ENCODE assay signal across 18 mouse cellular contexts in the genomic region with DNA sequence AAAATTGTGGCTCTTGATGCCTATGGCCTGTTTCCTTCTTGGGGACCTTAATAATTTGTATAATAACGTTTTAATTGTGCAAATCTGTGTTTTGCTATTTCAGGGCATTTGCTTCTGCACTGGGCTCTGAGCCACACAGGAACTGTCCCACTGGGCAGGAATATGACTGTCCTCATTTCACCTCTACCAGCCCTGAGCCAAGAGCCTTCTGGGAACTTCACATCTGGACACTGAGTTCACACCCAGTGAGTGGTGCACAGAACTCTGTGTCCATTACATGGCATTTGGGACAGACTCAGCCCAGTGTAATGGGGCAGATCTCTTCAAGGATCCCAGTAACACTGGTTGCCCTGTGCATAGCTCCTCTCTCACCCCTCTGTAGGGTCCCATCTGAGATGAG. TPM values are rescaled to one million over a fixed set of nuclear protein-coding genes. Genes with fewer than 3 reads are reported as not detected.
DNase-seq lines count a peak whose midpoint lies in the region; ATAC-seq and TF ChIP-seq lines count a peak whose summit lies in the region.
"Had no signal": no experiment of that assay in that cellular context is flagged by ENCODE, and none has a peak within 500 bp of the region (broad histone marks: within the 10 kb centered on the region; RNA-seq: fewer than 3 reads in every experiment).

No protein-coding gene starts in this region.

- TF ChIP-seq POLR2A in liver, adult 2 months (IDR thresholded peaks at IDR 0.05; ENCODE audit: extremely low read depth, insufficient read depth, low read length) = no peak

- 0 out of 2 replicates have a peak, but pooled peaks cover 4% of the 10 kb centered on the region for H3K36me3 ChIP-seq in heart, embryonic 10.5 days
- H3K36me3 ChIP-seq in liver, adult 2 months (ENCODE audit: control insufficient read depth, insufficient read depth, low read length) = no peaks in the 10 kb centered on the region
- no peaks in the 10 kb centered on the region for H3K36me3 ChIP-seq in liver, postnatal 0 days (replicated peaks; ENCODE audit: insufficient read depth, low read length)
- H3K36me3 ChIP-seq: intestine, embryonic 15.5 days had no signal

- no peak for ATAC-seq in liver, postnatal 0 days
- ATAC-seq: forebrain, embryonic 13.5 days; midbrain, embryonic 13.5 days had no signal

- no peak for TF ChIP-seq CTCF in liver, adult 2 months (IDR thresholded peaks at IDR 0.05; ENCODE audit: low read depth, low read length)
- TF ChIP-seq CTCF in liver, postnatal 0 days (IDR thresholded peaks at IDR 0.05; ENCODE audit: low read depth) = no peak

- no peaks in the 10 kb centered on the region for H3K9me3 ChIP-seq in heart, embryonic 10.5 days
- no peaks in the 10 kb centered on the region for H3K9me3 ChIP-seq in liver, postnatal 0 days (ENCODE audit: low read length)
- H3K9me3 ChIP-seq: forebrain, embryonic 13.5 days; intestine, embryonic 15.5 days had no signal

- no peaks in the 10 kb centered on the region for H3K4me1 ChIP-seq in heart, embryonic 10.5 days
- peaks cover 5% of the 10 kb centered on the region for H3K4me1 ChIP-seq in liver, adult 2 months (ENCODE audit: control insufficient read depth, insufficient read depth, low read length)
- no peaks in the 10 kb centered on the region for H3K4me1 ChIP-seq in liver, postnatal 0 days (ENCODE audit: insufficient read depth)
- H3K4me1 ChIP-seq: midbrain, embryonic 13.5 days had no signal

- no peak for TF ChIP-seq EP300 in liver, postnatal 0 days (IDR thresholded peaks at IDR 0.05; ENCODE audit: low read depth)

- H3K79me2 ChIP-seq in liver, adult 2 months (ENCODE audit: control insufficient read depth, insufficient read depth, low read length) = no peaks in the 10 kb centered on the region

- H3K27ac ChIP-seq in heart, embryonic 10.5 days = no peak overlapping the region
- H3K27ac ChIP-seq in liver, adult 2 months (replicated peaks; ENCODE audit: insufficient read depth, low read depth, low read length) = no peak overlapping the region
- H3K27ac ChIP-seq in liver, postnatal 0 days (ENCODE audit: low read depth) = no peak overlapping the region
- H3K27ac ChIP-seq: forebrain, embryonic 13.5 days; hindbrain, embryonic 14.5 days; intestine, embryonic 15.5 days; midbrain, embryonic 13.5 days had no signal

- peak; percentile 50 for DNase-seq in adrenal gland, postnatal 10 days
- no peak for DNase-seq in adrenal gland, postnatal 25 days
- peak; percentile 96 for DNase-seq in heart, adult 11 months
- DNase-seq in heart, embryonic 10.5 days (ENCODE audit: low spot score) = no peak
- peak; percentile 65 for DNase-seq in liver, adult 2 months (ENCODE audit: extremely low read depth, low read depth, low spot score)
- DNase-seq in liver, postnatal 0 days = no peak
- peak; percentile 24 for DNase-seq in heart, postnatal 4 days
- DNase-seq in neural tube, embryonic 10.5 days (ENCODE audit: extremely low spot score, low spot score) = no peak
- DNase-seq: cerebellum, adult 9-10 months; kidney, postnatal 4 days; liver; lung, adult 2 months had no signal

- H3K9ac ChIP-seq in liver, adult 2 months (ENCODE audit: low read depth, low read length) = no peak overlapping the region
- no peak overlapping the region for H3K9ac ChIP-seq in liver, postnatal 0 days (replicated peaks)
- H3K9ac ChIP-seq: forebrain, embryonic 13.5 days; hindbrain, embryonic 14.5 days; intestine, embryonic 15.5 days; midbrain, embryonic 13.5 days had no signal

- no peak overlapping the region for H3K4me2 ChIP-seq in liver, postnatal 0 days (ENCODE audit: low read depth, low read length)
- H3K4me2 ChIP-seq: forebrain, embryonic 13.5 days; hindbrain, embryonic 14.5 days; intestine, embryonic 15.5 days; midbrain, embryonic 13.5 days had no signal

- no peak overlapping the region for H3K4me3 ChIP-seq in heart, embryonic 10.5 days
- no peak overlapping the region for H3K4me3 ChIP-seq in liver, adult 2 months (ENCODE audit: insufficient read depth, low read depth, low read length)
- H3K4me3 ChIP-seq in liver, postnatal 0 days (ENCODE audit: low read depth, low read length) = no peak overlapping the region
- H3K4me3 ChIP-seq: forebrain, embryonic 13.5 days; intestine, embryonic 15.5 days; midbrain, embryonic 13.5 days; myocyte had no signal

- H3K27me3 ChIP-seq in heart, embryonic 10.5 days (ENCODE audit: insufficient read depth, poor library complexity, severe bottlenecking) = no peaks in the 10 kb centered on the region
- H3K27me3 ChIP-seq in liver, adult 2 months (ENCODE audit: control insufficient read depth, insufficient read depth, low read length) = no peaks in the 10 kb centered on the region
- H3K27me3 ChIP-seq in liver, postnatal 0 days (ENCODE audit: insufficient read depth, low read length) = no peaks in the 10 kb centered on the region
- H3K27me3 ChIP-seq: CH12.LX; forebrain, embryonic 13.5 days; intestine, embryonic 15.5 days; midbrain, embryonic 13.5 days had no signal

- WGBS in heart, embryonic 10.5 days = 63% methylated on average over 1 of the region's 1 CpGs
- WGBS in liver, adult 2 months = 5% methylated on average over 1 of the region's 1 CpGs
- 71% methylated on average over 1 of the region's 1 CpGs for WGBS in liver, postnatal 0 days (ENCODE audit: insufficient replicate concordance)

RNA-seq across cellular contexts. Expression of gene Scml4, which starts 16.8 kb away (rescaled TPM):
- total RNA-seq in adrenal gland, postnatal 10 days (2021) = 1 to 10 TPM; 4.0 to 6.4 TPM
- 3.9 and 5.0 TPM in 2 replicates for total RNA-seq in adrenal gland, postnatal 25 days (2021)
- polyA plus RNA-seq in heart, embryonic 10.5 days (2016; fragmentation: Nextera tagmentation; extraction: Ambion mirVana) = 0.79 and 1.0 TPM in 2 replicates
- total RNA-seq in liver, adult 2 months (2014; rRNA removed) = 0.20 and 0.28 TPM in 2 replicates
- 0.30 and 0.50 TPM in 2 replicates for polyA plus RNA-seq in liver, adult 2 months (2012; rRNA removed)
- 0.43 and 0.49 TPM in 2 replicates for polyA plus RNA-seq in liver, postnatal 0 days (2015; fragmentation: Nextera tagmentation; extraction: Ambion mirVana)
- 1 to 10 TPM; 4.2 to 4.9 TPM for total RNA-seq in heart, postnatal 4 days (2021)

Comparison
In these comparisons a context has a peak if more than half of its experiments do, and no peak if none do; other contexts are left out.
1. DNase-seq: peak in adrenal gland, postnatal 10 days (single experiment), heart, adult 11 months (single experiment), liver, adult 2 months (single experiment) and heart, postnatal 4 days (single experiment); none in adrenal gland, postnatal 25 days (single experiment), heart, embryonic 10.5 days (single experiment), liver, postnatal 0 days (single experiment) and neural tube, embryonic 10.5 days (single experiment).